Mouse (Mus musculus) heart, embryonic 16.5 days (tissue): ENCODE measurements around the gene Pla1a. TPM values are rescaled to one million over a fixed set of nuclear protein-coding genes. Genes with fewer than 3 reads are reported as not detected.

ENCODE experiments used
- ATAC-seq: fragments of 200-750 bp; cut with Nextera tagmentation; replicated peaks from 2 replicates; pipeline ENCODE4 v1.8.0; 2017; ENCODE audit warnings: moderate number of reproducible peaks; ENCODE audit not compliant: insufficient read depth, low FRiP score; ENCODE audit errors: extremely low read depth
- H3K27ac ChIP-seq: fragments of 300-500 bp; sonication (generic); 2 replicates; pipeline ENCODE4 v1.5.1; 2014; ENCODE audit warnings: mild to moderate bottlenecking, low read length, control low read depth, moderate library complexity
- H3K27me3 ChIP-seq: fragments of 300-500 bp; sonication (generic); 2 replicates; pipeline ENCODE4 v1.6.1; 2014; ENCODE audit warnings: low read length, mixed read lengths; ENCODE audit not compliant: control insufficient read depth, insufficient read depth
- H3K36me3 ChIP-seq: fragments of 300-500 bp; sonication (generic); 2 replicates; pipeline ENCODE4 v1.6.1; 2014; ENCODE audit not compliant: control insufficient read depth, insufficient read depth
- H3K4me1 ChIP-seq: fragments of 300-500 bp; sonication (generic); 2 replicates; pipeline ENCODE4 v1.6.1; 2014; ENCODE audit warnings: low read length, mixed read lengths; ENCODE audit not compliant: control insufficient read depth, insufficient read depth
- H3K4me2 ChIP-seq: fragments of 300-500 bp; sonication (generic); 2 replicates; pipeline ENCODE4 v1.6.1; 2014; ENCODE audit warnings: low read depth, mild to moderate bottlenecking, control low read depth, low read length
- H3K4me3 ChIP-seq: fragments of 300-500 bp; sonication (generic); 2 replicates; pipeline ENCODE4 v1.5.1; 2014; ENCODE audit warnings: mild to moderate bottlenecking, control low read depth, low read length
- H3K9ac ChIP-seq: fragments of 300-500 bp; sonication (generic); 2 replicates; pipeline ENCODE4 v1.6.1; 2014; ENCODE audit warnings: low read length, control low read depth
- H3K9me3 ChIP-seq: fragments of 300-500 bp; sonication (generic); replicated peaks from 2 replicates; pipeline ENCODE4 v1.6.1; 2016; ENCODE audit warnings: low read length; ENCODE audit not compliant: control insufficient read depth
- WGBS: fragments of 180-500 bp; shearing (Covaris S2); extraction: QIAGEN DNeasy Blood & Tissue Kit; methylation state at CpG from one replicate; pipeline ENCODE4 v1.1.7; 2014; 5-methylcytosine and 5-hydroxymethylcytosine counted together
- polyA plus RNA-seq: library from polyadenylated mRNA; unstranded; fragments of >200 nt; fragmentation: Nextera tagmentation; extraction: Ambion mirVana; gene quantifications from 2 replicates; pipeline ENCODE4 v1.2.1, GENCODE M21; 2015

Pla1a gene
- polyA plus RNA-seq, 1 experiment from 2014 or later, result 3.6 TPM

GRCm38 (mm10) chr16:38354185-38354913 is 78.6 kb downstream of the Pla1a start:
- no peak overlapping the region for H3K27ac ChIP-seq
- no peak for ATAC-seq

GRCm38 (mm10) chr16:38353642-38354041 is 79.3 kb downstream of the Pla1a start:
- Histone ChIP-seq H3K4me2 (no peak overlapping the region), H3K9ac (no peak overlapping the region), H3K9me3 (no peaks in the 10 kb centered on the region), H3K36me3 (peaks cover 10% of the 10 kb centered on the region; the same call in 1 of the 2 replicates), H3K4me1 (peaks cover 27% of the 10 kb centered on the region), H3K27me3 (no peaks in the 10 kb centered on the region), H3K4me3 (no peak overlapping the region), H3K27ac (peak overlapping the region; percentile 64)
- no peak for ATAC-seq
- WGBS, result 66% methylated on average over 2 of the region's 2 CpGs

More at GRCm38 (mm10) chr16:38354185-38354913, 78.6 kb downstream of the Pla1a start:
- no peaks in the 10 kb centered on the region for H3K9me3 ChIP-seq
- H3K27me3 ChIP-seq, result no peaks in the 10 kb centered on the region
- no peak overlapping the region for H3K4me2 ChIP-seq
- H3K9ac ChIP-seq, result no peak overlapping the region
- no peak overlapping the region for H3K4me3 ChIP-seq
- 59% methylated on average over 5 of the region's 5 CpGs for WGBS
- H3K4me1 ChIP-seq, result peaks cover 32% of the 10 kb centered on the region
- peaks cover 8% of the 10 kb centered on the region; the same call in 1 of the 2 replicates for H3K36me3 ChIP-seq

- Histone ChIP-seq H3K27me3 (no peaks in the 10 kb centered on the region), H3K36me3 (peaks cover 8% of the 10 kb centered on the region; the same call in 1 of the 2 replicates), H3K9me3 (no peaks in the 10 kb centered on the region), H3K27ac (no peak overlapping the region), H3K4me3 (no peak overlapping the region), H3K4me1 (peaks cover 34% of the 10 kb centered on the region), H3K9ac (no peak overlapping the region), H3K4me2 (no peak overlapping the region)
- ATAC-seq, result no peak
These were observed 80.1 kb downstream of the Pla1a start for GRCm38 (mm10) chr16:38352851-38353250.

GRCm38 (mm10) chr16:38352031-38352430 is 80.9 kb downstream of the Pla1a start:
- H3K4me2 ChIP-seq, result peak overlapping the region; percentile 6
- ATAC-seq, result no peak
- WGBS, result 36% methylated on average over 7 of the region's 7 CpGs
- peak overlapping the region; percentile 92 for H3K27ac ChIP-seq
- no peaks in the 10 kb centered on the region for H3K27me3 ChIP-seq
- H3K4me1 ChIP-seq, result peaks cover 39% of the 10 kb centered on the region
- H3K9me3 ChIP-seq, result no peaks in the 10 kb centered on the region
- H3K9ac ChIP-seq, result peak overlapping the region; percentile 2
- H3K36me3 ChIP-seq, result peaks cover 8% of the 10 kb centered on the region; the same call in 1 of the 2 replicates
- no peak overlapping the region for H3K4me3 ChIP-seq

GRCm38 (mm10) chr16:38350939-38351338 is 82.0 kb downstream of the Pla1a start:
- no peaks in the 10 kb centered on the region for H3K27me3 ChIP-seq
- H3K9me3 ChIP-seq, result no peaks in the 10 kb centered on the region
- H3K27ac ChIP-seq, result peak overlapping the region; percentile 92
- peak overlapping the region; percentile 42 for H3K9ac ChIP-seq
- 25% methylated on average over 6 of the region's 6 CpGs for WGBS
- H3K4me3 ChIP-seq, result no peak overlapping the region
- peak overlapping the region; percentile 32; the same call in 1 of the 2 replicates for H3K4me2 ChIP-seq
- ATAC-seq, result peak; percentile 23
- peaks cover 41% of the 10 kb centered on the region for H3K4me1 ChIP-seq
- peaks cover 8% of the 10 kb centered on the region; the same call in 1 of the 2 replicates for H3K36me3 ChIP-seq

- Histone ChIP-seq H3K9ac (peak overlapping the region; percentile 38), H3K4me3 (no peak overlapping the region), H3K27ac (peak overlapping the region; percentile 92), H3K27me3 (no peaks in the 10 kb centered on the region), H3K36me3 (peaks cover 8% of the 10 kb centered on the region; the same call in 1 of the 2 replicates), H3K9me3 (no peaks in the 10 kb centered on the region), H3K4me2 (peak overlapping the region; percentile 32), H3K4me1 (peaks cover 42% of the 10 kb centered on the region)
- 13% methylated on average over 7 of the region's 7 CpGs for WGBS
- ATAC-seq, result peak; percentile 78
These were observed 82.5 kb downstream of the Pla1a start for GRCm38 (mm10) chr16:38350361-38350855.

GRCm38 (mm10) chr16:38349881-38350280 is 83.1 kb downstream of the Pla1a start:
- H3K36me3 ChIP-seq, result peaks cover 8% of the 10 kb centered on the region; the same call in 1 of the 2 replicates
- peak overlapping the region; percentile 92 for H3K27ac ChIP-seq
- no peaks in the 10 kb centered on the region for H3K9me3 ChIP-seq
- peaks cover 47% of the 10 kb centered on the region for H3K4me1 ChIP-seq
- H3K27me3 ChIP-seq, result no peaks in the 10 kb centered on the region
- 88% methylated on average over 1 of the region's 2 CpGs for WGBS
- no peak overlapping the region for H3K4me3 ChIP-seq
- ATAC-seq, result no peak
- peak overlapping the region; percentile 32 for H3K4me2 ChIP-seq
- H3K9ac ChIP-seq, result peak overlapping the region; percentile 38

GRCm38 (mm10) chr16:38348217-38348761 is 84.7 kb downstream of the Pla1a start:
- Histone ChIP-seq H3K36me3 (peaks cover 8% of the 10 kb centered on the region; the same call in 1 of the 2 replicates), H3K27me3 (no peaks in the 10 kb centered on the region), H3K4me2 (peak overlapping the region; percentile 81), H3K4me3 (peak overlapping the region; percentile 8; the same call in 1 of the 2 replicates), H3K9me3 (no peaks in the 10 kb centered on the region), H3K4me1 (peaks cover 44% of the 10 kb centered on the region), H3K9ac (peak overlapping the region; percentile 4; the same call in 1 of the 2 replicates), H3K27ac (no peak overlapping the region)
- ATAC-seq, result no peak
- 64% methylated on average over 9 of the region's 9 CpGs for WGBS

GRCm38 (mm10) chr16:38347588-38347987 is 85.4 kb downstream of the Pla1a start:
- ATAC-seq, result no peak
- WGBS, result 51% methylated on average over 6 of the region's 6 CpGs
- Histone ChIP-seq H3K4me3 (peak overlapping the region; percentile 94), H3K27me3 (no peaks in the 10 kb centered on the region), H3K9ac (peak overlapping the region; percentile 98), H3K4me2 (peak overlapping the region; percentile 81), H3K36me3 (peaks cover 8% of the 10 kb centered on the region; the same call in 1 of the 2 replicates), H3K9me3 (no peaks in the 10 kb centered on the region), H3K27ac (peak overlapping the region; percentile 48), H3K4me1 (peaks cover 44% of the 10 kb centered on the region)
